Mouse (Mus musculus): ENCODE data around the gene Hsf4.
A peak's percentile ranks its signal among the peaks of the same experiment; 100 is the strongest.

The Hsf4 gene

DNA sequence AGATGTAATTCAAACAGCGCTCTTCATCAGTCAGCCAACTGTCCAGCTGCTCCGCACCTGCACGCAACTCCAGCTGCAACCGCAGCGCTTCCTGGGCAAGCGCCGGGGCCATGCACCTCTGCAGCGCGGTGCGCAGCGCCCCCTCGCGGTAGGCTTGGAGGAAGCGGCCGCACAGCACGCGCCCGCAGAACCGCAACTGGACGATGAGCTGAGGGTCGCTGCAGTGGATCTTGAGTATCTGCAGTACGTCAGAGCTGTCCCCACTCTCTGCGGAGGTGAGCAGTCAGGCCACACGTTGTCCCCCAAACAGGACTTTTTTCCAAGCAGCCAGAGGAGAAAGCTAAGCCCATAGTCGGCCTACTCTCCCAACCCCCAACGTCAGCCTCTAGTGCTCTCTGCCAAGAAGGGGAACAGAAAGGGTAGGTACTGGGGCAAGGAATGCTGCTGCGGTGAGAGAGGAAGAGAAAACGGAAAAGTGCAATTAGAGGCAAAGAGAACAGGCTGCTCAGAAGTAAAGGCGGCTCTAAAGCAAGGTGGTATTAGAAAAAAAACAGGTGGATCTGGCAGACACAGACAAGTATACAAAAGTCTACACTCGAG lies 9.8 kb upstream of the Hsf4 start:
- peak; percentile 50 for DNase-seq (ENCODE audit: low read depth, low spot score)

DNA sequence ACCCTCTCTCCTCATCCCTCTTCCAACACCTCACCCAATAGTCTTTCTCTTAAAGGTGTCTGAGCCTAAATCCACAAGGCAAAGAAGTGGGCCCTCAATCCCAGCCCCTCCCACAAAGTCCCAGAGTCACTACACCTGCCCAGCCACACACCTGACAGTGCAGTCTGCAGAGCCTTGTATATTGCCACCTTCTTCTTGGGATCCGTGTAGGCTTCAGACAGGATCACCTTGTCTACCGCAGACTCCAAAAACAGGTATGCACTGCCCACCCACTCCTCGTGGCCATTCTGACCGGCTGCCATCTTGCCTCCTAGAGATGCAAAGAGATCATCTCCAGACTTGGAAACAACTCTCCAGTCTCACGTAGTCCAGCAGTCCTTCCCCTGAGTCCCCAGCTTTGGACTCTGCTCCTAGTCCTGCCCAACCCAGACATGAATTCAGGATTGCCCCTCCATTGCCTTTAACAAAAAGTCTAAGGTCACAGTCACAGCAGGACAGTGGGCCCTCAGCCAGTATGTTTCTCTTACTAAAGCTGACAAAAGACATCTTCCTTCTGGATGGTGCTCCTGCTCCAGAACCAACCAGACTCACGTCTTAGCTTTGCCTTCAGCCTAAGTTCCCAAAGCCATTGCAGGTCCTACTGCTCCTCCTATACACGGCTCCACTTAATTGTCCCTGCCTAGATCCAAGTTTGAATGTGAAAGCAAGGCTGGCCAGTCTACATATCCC lies 9.1 kb upstream of the Hsf4 start:
- no peak for DNase-seq (ENCODE audit: low read depth, low spot score)

DNA sequence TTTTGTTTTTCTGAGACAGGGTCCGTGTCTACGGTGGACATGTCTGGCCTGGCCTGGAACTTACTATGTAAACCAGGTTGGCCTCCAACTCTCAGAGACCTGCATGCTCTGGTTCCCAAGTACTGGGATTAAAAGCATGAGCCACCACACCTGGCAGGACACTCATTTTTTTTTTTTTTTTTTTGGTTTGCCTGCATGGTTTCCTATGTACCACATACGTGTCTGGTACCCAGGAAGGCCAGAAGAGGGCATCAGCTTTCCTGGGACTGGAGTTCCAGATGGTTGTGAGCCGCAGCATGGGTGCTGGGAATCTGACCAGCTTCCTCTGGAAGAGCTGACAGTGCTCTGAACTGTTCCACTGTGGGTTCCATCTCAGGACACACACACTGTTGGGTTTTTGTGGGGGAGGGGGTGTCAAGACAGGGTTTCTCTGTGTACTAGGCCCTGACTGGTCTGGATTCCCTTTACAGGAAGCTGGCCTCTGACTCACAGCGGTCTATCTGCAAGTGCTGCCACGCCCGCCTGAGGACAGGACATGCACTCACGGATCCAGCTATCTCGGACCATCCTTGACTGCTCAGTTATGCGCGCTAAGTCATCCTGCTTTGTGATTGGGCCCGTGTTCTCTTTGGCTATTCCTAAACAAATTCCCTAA lies 8.1 kb upstream of the Hsf4 start:
- DNase-seq (ENCODE audit: low read depth, low spot score), result no peak

DNA sequence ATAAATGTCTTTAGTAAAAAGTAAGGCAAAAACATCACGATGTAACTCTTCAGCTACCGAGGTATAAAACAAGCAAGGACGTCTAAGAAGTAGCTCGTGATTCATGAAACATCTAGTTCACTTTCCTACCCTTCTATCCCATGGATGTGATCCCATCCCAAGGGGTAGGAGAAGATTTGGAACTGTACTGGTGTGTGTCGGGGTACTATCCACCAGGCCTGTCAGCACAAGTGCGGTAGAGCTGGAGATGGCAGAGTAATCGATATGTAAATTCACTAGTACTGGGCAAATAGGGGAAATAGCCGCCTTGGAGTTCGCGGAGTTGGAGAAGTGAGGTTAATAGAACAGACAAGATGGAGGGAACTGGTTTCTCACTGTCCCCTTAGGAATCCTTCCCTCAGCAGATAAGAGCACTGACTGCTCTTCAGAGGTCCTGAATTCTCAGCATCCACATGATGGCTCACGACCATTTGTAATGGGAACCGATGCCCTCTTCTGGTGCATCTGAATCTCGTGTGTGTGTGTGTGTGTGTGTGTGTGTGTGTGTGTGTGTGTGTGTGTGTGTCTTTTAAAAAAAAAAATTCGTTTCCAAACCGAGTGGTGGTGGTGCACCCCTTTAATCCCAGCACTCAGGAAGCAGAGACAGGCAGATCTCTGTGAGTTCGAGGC lies 6.2 kb upstream of the Hsf4 start:
- DNase-seq (ENCODE audit: low read depth, low spot score), result no peak

DNA sequence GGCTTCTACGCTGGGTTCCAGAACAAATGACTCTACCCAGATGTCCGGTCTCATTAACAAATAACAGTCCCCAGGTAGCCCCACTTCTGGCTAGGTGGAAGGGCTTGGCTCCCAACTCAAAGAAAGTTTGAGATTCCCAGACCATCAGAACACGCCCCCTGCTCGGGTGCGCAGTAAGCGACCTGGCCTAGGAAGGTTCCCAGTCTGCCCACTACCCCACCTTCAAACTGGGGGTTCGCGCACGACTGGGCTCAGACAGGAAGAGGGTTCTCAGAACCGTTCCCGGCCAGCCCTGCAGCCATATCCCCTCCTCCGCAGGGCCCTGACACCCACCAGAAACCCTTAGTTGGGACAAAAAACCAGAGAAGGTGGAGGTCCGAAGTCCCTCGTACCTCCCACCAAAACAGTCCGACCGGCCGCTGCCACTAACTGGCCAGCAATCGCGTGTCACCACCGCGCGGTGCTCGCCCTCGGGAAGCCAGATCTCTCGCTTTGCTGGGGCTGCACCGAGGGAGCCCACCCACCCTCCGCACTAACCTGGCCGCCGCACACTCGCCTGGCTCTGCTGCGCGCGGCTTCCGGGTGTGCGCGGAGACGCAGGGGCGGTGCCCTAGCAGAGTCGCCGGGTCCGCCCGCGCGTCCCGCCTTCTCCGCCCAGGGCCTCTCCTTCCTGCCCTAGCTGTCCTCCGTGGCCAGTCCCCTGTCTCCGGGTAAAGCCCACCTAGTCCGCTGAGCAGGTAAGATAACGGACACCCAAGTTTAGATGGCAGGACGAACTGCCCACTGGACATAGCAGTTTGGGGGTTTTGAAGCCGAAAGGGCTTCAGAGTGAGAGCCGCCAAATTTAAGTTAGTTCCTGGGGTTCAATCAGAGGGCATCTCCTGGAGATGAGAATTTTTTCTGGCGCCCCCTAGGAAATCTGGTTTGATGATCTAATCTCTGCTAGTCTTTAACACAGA lies 5.3 kb upstream of the Hsf4 start, which contains the start of the genes Tradd and Fbxl8:
TSS of gene Tradd (minus strand) at position 586 of the 959 bp plus-strand sequence.
TSS of gene Fbxl8 (plus strand) at position 625 of the 959 bp plus-strand sequence.
- no peak for DNase-seq (ENCODE audit: low read depth, low spot score)

DNA sequence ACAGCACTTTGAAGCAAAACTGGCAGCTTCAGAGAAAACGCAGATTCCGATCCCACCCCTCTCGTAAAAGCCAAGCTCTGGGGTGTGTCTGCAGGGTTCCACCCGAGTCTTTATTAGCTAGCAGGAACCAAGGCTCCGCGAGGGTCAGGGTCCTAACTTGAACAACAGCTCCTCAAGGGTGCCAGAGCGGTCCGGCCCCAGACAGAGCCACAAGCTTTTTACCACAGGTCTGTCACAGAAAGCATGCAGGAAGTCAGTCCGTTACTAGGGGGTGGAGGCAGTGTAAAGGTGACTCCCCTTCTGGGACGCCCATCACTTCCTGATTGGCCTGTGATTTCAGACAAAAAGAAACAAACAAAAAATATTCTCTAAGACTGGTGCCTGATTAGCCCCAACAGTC lies 4.5 kb upstream of the Hsf4 start:
- no peak for DNase-seq (ENCODE audit: low read depth, low spot score)

DNA sequence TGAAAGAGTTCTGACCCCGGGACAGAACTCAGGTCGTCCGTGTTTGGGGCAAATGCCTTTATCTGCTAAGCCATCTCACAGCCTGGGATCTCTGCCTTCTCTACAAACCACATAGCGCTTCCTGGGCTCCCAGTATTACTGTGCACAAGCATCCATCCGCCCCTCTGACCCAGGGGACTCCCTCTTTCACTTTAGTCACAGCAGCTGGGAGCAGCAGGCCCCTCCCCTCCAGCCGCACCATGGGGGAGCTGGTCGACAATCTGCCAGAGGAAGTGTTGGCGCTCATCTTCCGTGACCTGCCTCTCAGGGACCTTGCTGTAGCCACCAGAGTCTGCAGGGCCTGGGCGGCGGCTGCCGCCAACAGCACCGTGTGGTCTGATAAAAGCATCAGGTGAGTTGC lies 2.8 kb upstream of the Hsf4 start:
- no peak for DNase-seq (ENCODE audit: low read depth, low spot score)

DNA sequence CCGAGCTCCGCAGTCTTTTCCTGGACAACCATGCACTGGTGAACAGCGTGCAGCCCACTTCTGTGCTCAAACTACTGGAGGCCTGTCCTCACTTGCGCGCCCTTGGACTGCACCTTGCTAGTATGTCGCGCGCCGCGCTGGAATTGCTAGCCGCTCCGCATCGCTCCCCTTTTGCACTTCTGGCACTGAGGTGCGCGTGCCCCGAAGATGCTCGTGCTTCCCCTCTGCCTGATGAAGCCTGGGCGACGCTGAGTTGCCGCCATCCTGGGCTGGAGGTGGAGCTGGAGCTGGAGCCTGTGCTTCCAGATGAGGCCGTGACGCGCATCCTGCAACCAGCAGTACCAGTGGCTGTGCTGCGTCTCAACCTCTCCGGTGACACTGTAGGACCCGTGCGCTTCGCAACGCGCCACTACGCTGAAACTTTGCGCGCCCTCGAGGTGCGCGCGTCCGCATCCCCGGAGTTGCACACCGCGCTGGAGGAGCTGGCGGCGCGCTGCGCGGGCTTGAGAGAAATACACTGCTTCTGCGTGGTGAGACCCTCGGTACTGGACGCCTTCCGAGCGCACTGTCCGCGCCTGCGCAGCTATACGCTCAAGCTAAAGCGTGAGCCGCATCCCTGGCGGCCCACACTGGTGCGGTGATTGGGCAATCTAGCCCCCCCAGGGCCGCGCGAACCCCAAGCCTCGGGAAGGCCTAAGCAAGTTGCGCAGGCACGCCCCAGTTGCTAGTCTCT lies 1.1 kb upstream of the Hsf4 start:
- no peak for DNase-seq (ENCODE audit: low read depth, low spot score)

DNA sequence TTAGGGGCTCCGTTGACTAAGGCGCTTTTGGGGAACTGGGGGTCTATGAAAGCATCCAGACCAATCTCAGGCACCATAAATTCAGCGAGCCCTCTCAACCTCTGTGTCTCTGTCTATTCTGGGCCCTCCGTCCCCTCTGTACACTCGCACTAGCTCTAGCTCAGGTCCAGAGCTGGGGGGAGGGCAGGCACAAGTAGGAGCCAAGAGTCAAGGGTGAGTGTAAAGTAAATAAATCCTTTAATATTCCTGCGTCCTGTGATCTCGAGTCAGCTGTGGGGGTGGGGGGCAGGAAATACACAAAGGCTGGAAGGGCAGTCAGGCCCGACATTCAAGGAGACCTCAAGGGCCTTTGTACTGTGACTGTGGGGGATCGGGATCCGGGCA lies 534 bp upstream of the Hsf4 start:
- no peak for DNase-seq (ENCODE audit: low read depth, low spot score)

DNA sequence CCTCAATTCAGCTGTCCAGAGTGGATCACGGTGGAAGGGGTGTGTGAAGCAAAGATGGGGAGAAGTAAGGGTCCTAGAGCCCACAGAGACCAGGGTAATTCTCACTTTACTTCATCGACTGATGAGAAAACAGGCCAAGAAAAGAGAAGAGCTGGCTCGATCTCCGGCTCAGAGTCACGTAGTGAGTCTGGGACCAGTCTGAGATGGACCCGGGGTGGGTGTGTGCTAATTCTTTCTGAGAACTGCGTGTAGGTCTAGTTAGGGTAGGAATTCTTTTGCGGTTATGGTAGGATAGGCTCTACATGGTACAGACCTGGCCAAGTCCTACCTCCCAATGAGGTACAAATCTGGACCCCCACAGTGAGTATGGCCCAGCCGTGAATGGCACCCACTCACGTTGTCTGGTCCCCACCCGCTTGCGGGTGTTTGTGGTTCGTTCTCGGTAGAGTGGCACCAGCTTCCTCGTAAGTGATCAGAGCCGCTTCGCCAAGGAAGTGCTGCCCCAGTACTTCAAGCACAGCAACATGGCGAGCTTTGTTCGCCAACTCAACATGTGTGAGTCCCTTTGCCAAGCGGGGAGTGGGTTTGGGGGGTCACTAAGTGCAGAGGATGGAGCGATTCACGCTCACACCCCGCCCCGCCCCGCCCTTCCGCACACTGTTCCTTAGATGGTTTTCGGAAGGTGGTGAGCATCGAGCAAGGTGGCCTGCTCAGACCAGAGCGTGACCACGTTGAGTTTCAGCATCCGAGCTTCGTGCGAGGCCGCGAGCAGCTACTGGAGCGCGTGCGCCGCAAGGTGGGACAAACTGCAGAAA lies 707 bp downstream of the Hsf4 start:
- no peak for DNase-seq (ENCODE audit: low read depth, low spot score)

DNA sequence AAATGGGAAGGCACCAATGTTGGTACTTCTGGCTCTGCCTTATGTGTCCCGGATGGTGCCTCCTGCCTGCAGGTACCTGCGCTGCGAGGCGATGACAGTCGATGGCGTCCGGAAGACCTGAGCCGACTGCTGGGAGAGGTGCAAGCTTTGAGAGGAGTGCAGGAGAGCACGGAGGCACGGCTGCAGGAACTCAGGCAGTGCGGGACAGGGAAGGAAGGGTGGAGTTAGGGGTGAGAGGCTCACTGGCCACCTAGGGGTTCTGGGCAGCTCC lies 1.2 kb downstream of the Hsf4 start:
- no peak for DNase-seq (ENCODE audit: low read depth, low spot score)

DNA sequence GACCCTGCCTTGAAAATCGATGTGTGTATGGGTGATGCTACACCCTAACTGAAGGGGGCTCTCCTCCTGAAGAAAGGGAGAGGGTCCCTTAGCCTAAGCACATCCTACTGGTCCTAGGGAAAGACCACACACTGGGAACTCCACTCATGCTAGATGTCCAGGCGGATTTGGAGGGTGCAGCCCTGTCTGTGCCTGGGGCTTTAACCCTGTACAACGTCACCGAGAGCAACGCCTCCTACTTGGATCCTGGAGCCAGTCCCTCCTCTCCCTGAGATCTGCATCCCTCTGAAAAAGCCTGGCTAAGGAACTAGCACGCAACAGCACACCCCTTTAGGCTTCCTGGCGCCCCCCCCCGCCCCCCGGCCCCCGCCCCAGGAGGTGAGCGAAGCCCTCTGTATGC lies 5.8 kb downstream of the Hsf4 start:
- DNase-seq (ENCODE audit: low read depth, low spot score), result no peak

DNA sequence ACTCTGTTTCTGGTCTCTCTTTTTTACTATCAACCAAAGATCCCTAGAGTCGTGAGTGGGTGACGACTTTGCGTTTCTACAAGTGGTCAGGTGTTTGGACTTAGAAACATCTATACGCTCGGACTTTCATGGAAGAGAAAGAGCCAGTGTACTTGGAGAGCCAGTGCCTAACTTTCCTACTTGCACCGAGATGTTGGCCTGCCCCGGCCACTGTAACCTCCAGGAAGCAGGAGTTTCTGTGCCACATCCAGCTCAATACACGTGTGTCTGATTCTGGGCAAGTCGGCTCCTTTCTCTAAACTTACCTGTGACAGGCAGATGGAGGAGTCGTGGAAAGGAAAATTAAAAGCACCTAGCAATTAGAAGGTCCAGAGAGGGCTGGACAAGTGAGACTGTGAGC lies 6.2 kb downstream of the Hsf4 start, which contains the start of gene Nol3:
TSS of gene Nol3 (plus strand) at position 301 of the 400 bp plus-strand sequence.
- no peak for DNase-seq (ENCODE audit: low read depth, low spot score)

DNA sequence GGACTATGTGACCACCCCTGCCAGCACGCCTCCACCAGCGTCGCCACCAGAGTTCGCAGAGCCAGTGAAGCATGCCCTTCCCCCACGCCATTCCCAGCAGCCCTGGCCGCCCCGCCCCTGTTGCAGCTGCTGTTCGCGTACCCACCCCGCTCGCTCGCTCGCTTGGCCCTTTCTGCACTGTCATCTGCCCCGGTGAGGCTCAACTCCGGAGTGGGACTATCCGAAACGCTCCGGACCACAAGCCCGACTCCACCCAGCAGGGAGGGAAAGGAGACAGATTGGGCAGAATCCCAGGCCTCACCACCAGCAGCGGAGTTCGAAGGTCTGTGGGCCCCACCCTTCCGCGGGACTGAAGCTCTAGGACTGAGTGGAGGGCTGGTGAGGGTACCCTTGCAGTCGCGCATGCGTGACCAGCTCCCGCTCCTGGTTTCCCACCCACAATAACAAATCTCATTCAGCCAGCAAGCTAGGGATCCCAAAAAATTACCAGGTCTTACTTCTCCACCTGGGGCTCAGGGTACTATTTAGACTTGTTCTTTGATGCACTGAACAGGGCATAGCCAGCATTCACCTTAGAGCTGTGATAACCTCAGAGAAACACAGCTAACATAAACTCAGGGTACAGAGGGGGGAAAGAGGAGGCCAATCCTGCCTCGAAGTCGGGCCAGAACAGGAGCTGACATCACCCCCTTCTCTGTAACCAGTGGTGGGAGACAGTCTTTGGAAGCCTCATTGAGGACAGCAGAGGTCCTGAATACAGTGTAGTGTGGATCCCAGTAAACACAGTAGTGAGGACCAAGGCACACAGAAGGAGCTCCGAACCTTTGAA lies 6.9 kb downstream of the Hsf4 start:
- no peak for DNase-seq (ENCODE audit: low read depth, low spot score)

DNA sequence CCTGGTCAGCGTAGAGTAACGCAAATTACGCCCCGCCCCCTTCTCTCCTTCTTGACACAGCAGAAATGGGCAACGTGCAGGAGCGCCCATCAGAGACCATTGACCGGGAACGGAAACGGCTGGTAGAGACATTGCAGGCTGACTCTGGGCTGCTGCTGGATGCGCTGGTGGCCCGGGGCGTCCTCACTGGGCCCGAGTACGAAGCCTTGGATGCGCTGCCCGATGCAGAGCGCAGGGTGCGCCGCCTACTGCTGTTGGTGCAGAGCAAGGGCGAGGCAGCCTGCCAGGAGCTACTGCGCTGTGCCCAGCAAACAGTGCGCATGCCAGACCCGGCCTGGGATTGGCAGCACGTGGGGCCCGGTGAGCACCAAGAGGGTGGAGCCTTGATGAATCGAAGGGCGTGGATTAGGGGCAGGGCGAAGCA lies 9.3 kb downstream of the Hsf4 start:
- no peak for DNase-seq (ENCODE audit: low read depth, low spot score)

DNA sequence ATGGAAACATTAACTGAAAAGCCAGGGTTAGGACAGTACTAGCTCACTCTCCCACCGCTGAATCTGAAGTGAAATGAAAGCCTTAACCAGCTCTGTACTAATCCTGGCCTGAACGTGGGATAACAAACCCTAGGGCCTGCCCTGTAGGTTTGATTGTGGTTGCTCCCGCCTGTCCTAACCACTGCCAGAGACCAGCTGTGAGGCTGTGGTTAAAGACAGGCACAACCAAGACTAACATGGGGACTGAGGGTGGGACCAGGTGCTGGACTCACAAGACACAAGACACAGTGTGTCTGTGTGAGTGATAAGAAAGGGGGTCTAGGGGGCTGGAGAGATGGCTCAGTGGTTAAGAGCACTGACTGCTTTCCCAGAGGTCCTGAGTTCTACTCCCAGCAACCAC lies 11.0 kb downstream of the Hsf4 start:
- DNase-seq (ENCODE audit: low read depth, low spot score), result no peak

DNA sequence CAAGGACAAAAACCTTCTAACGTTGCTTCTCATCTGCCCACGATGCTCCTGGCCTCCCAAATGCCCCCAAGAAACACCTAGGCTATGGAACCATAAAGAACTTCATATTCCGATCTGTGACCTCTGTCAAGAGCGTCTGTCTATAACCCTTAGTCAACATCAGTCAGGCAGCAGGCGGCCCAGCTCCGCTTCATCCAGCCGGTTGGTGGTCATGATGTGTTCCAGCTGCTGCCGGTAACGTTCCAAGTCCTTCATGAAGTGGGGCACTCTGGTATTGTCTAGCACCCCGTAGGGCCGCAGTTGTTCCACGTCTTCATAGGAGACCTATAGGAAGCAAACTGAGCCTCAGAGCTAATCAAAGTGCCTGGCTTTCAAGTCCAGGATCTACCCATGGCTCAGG lies 12.2 kb downstream of the Hsf4 start:
- no peak for DNase-seq (ENCODE audit: low read depth, low spot score)

DNA sequence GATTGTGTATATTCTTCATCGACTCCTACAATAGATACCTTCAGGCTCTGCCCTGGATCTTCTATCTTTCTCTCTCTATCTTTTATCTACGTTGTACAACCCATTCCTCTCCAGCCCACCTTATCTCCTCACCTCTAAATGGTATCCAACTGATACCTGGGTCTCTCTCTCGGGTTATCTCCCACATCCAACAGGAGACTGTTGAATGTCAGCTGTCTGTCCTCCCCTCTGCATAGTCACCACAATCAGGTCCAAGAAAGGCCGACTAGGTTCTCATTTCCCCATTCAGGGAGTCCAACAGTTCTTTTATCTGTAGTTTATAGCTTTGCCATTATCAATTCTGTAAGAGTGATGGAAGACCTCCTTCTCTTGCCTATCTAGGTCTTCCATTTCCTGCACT lies 12.6 kb downstream of the Hsf4 start:
- no peak for DNase-seq (ENCODE audit: low read depth, low spot score)

DNA sequence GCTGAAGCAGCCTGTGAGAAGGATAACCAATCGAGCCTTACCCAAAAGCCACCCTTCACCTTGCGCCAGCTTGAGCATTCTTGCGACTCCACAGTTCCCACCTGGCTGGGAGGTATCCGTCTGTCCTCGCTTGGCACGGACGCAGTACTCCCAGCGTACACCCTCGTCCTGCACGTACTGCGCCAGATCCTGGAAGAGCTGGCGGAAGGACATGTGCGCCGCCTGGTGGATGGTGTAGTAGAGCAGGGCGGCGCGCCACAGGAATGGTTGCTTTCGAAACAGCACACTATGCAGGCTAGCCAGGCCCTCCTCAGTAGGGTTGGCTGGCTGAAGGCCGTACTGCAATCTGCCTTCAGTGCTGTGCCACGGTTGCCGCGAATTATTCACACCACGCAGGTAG lies 13.5 kb downstream of the Hsf4 start:
- DNase-seq (ENCODE audit: low read depth, low spot score), result no peak

Measured in retina, adult 2 months (tissue).